11 mouse cellular contexts compared by ENCODE assay signal in the genomic region with DNA sequence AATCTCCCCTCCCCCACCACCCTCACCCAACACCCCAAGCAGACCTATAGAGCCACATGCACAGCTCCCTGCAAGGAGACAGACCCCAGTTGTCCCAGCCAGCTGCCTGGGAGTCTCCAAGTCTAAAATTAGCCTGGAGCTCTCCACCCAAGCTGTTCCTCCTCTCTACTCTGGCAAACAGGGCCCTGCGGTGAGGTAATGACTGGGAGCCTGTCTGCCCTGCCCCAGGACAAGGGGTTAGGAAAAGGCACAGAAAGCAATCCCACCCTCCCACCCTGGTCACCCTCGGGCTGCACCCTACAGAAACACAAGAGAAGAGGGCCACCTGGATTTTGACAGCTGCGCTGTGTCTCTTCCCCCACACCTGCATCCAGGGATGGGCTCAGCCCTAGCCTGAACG. TPM values are rescaled to one million over a fixed set of nuclear protein-coding genes. Genes with fewer than 3 reads are reported as not detected.
A peak's percentile ranks its signal among the peaks of the same experiment; 100 is the strongest.
DNase-seq lines count a peak whose midpoint lies in the region; ATAC-seq lines count a peak whose summit lies in the region.
"Had no signal": no experiment of that assay in that cellular context is flagged by ENCODE, and none has a peak within 500 bp of the region (broad histone marks: within the 10 kb centered on the region; RNA-seq: fewer than 3 reads in every experiment).

No protein-coding gene starts in this region.

- peak; percentile 10 for DNase-seq in layer of hippocampus, adult 11-12 months (ENCODE audit: low spot score)
- DNase-seq in layer of hippocampus, adult 9-10 months (ENCODE audit: low spot score) = no peak
- DNase-seq in brain, adult 2 months (ENCODE audit: low read depth, low spot score) = peak; percentile 58
- DNase-seq in heart, adult 8-10 months (ENCODE audit: low spot score) = peak; percentile 35
- no peak for DNase-seq in limb, embryonic 10.5 days (ENCODE audit: low spot score)
- no peak for DNase-seq in thymus, postnatal 36 days

- no peak overlapping the region for H3K4me3 ChIP-seq in limb, embryonic 10.5 days
- no peak overlapping the region for H3K4me3 ChIP-seq in forebrain, embryonic 12.5 days (replicated peaks)
- H3K4me3 ChIP-seq: hindbrain, embryonic 13.5 days had no signal

- H3K9ac ChIP-seq in forebrain, embryonic 12.5 days = no peak overlapping the region
- H3K9ac ChIP-seq: hindbrain, embryonic 13.5 days; liver, embryonic 14.5 days had no signal

- peaks cover 10% of the 10 kb centered on the region for H3K4me1 ChIP-seq in limb, embryonic 10.5 days
- H3K4me1 ChIP-seq in forebrain, embryonic 12.5 days = no peaks in the 10 kb centered on the region
- H3K4me1 ChIP-seq: hindbrain, embryonic 13.5 days had no signal

- H3K27me3 ChIP-seq in limb, embryonic 10.5 days (ENCODE audit: low read depth, poor library complexity, severe bottlenecking) = no peaks in the 10 kb centered on the region
- no peaks in the 10 kb centered on the region for H3K27me3 ChIP-seq in forebrain, embryonic 12.5 days
- H3K27me3 ChIP-seq: hindbrain, embryonic 13.5 days had no signal

- H3K36me3 ChIP-seq in limb, embryonic 10.5 days = no peaks in the 10 kb centered on the region
- no peaks in the 10 kb centered on the region for H3K36me3 ChIP-seq in forebrain, embryonic 12.5 days (replicated peaks)
- H3K36me3 ChIP-seq: hindbrain, embryonic 13.5 days had no signal

- no peaks in the 10 kb centered on the region for H3K9me3 ChIP-seq in limb, embryonic 10.5 days (replicated peaks)
- no peaks in the 10 kb centered on the region for H3K9me3 ChIP-seq in forebrain, embryonic 12.5 days
- H3K9me3 ChIP-seq: hindbrain, embryonic 13.5 days had no signal

- 61% methylated on average over 4 of the region's 4 CpGs for WGBS in limb, embryonic 10.5 days
- WGBS in forebrain, embryonic 12.5 days = 51% methylated on average over 4 of the region's 4 CpGs

- H3K4me2 ChIP-seq in forebrain, embryonic 12.5 days = no peak overlapping the region
- H3K4me2 ChIP-seq: hindbrain, embryonic 13.5 days had no signal

- 0 out of 2 replicates have a peak overlapping the region, but pooled peaks have one; percentile 6 for H3K27ac ChIP-seq in limb, embryonic 10.5 days
- no peak overlapping the region for H3K27ac ChIP-seq in forebrain, embryonic 12.5 days
- H3K27ac ChIP-seq: hindbrain, embryonic 13.5 days; liver, embryonic 14.5 days had no signal

- no peak for ATAC-seq in CD4-positive, CD25-positive, alpha-beta regulatory T cell, adult 4 months
- ATAC-seq in forebrain, embryonic 12.5 days (ENCODE audit: low FRiP score) = no peak

RNA-seq across cellular contexts. Expression of a gene that starts 19.3 kb away (rescaled TPM):
- total RNA-seq in heart, adult 8-10 months (2022) = not detected
- polyA plus RNA-seq in limb, embryonic 10.5 days (2016; fragmentation: Nextera tagmentation; extraction: Ambion mirVana) = not detected in 2 replicates
- not detected for polyA plus RNA-seq in CD4-positive, CD25-positive, alpha-beta regulatory T cell, adult 4 months (2017; shearing (Covaris generic))
- 0.28 TPM in 1 of 2 replicates, not detected in the other for polyA plus RNA-seq in forebrain, embryonic 12.5 days (2016; fragmentation: Nextera tagmentation; extraction: Ambion mirVana)
- total RNA-seq: layer of hippocampus, adult 18-20 months had no signal
- polyA plus RNA-seq: hindbrain, embryonic 13.5 days; liver, embryonic 14.5 days had no signal

RNA-seq across cellular contexts. Expression of a gene that starts 19.5 kb away (rescaled TPM):
- under 1 TPM; 0.09 to 0.47 (median 0.18) TPM for total RNA-seq in heart, adult 8-10 months (2022)
- polyA plus RNA-seq in limb, embryonic 10.5 days (2016; fragmentation: Nextera tagmentation; extraction: Ambion mirVana) = 0.11 and 0.21 TPM in 2 replicates
- not detected for polyA plus RNA-seq in CD4-positive, CD25-positive, alpha-beta regulatory T cell, adult 4 months (2017; shearing (Covaris generic))
- 0.22 and 0.41 TPM in 2 replicates for polyA plus RNA-seq in forebrain, embryonic 12.5 days (2016; fragmentation: Nextera tagmentation; extraction: Ambion mirVana)

Comparison
In these comparisons a context has a peak if more than half of its experiments do, and no peak if none do; other contexts are left out.
1. DNase-seq: peak in layer of hippocampus, adult 11-12 months (single experiment), brain, adult 2 months (single experiment) and heart, adult 8-10 months (single experiment); none in layer of hippocampus, adult 9-10 months (single experiment), limb, embryonic 10.5 days (single experiment) and thymus, postnatal 36 days (0 of 2).